Mouse (Mus musculus) C2C12 (cell line): ENCODE results near the gene Dram2. TPM values are rescaled to one million over a fixed set of nuclear protein-coding genes. Genes with fewer than 3 reads are reported as not detected.
"Not testable (repeated sequence)": the region's sequence is repeated elsewhere in the genome, so short reads cannot be mapped to it uniquely, and the experiment has no call there.

Source experiments
- H3K27me3 ChIP-seq: one replicate; pipeline ENCODE4 v1.6.1; 2011; ENCODE audit not compliant: control insufficient read depth, insufficient read depth, insufficient read length
- H3K36me3 ChIP-seq: one replicate; pipeline ENCODE4 v1.6.1; 2011; ENCODE audit not compliant: control insufficient read depth, insufficient read depth
- H3K4me3 ChIP-seq: one replicate; pipeline ENCODE4 v1.5.1; 2011; ENCODE audit warnings: mild to moderate bottlenecking, control low read depth; ENCODE audit not compliant: poor library complexity, insufficient read depth, severe bottlenecking
- H3K79me2 ChIP-seq: one replicate; pipeline ENCODE4 v1.6.1; 2011; ENCODE audit not compliant: control insufficient read depth, insufficient read depth
- H3K79me3 ChIP-seq: one replicate; pipeline ENCODE4 v1.6.1; 2011; ENCODE audit warnings: low read depth, control low read depth
- H3ac ChIP-seq: one replicate; pipeline ENCODE3; 2011; ENCODE audit warnings: low read depth; ENCODE audit not compliant: control insufficient read depth, insufficient read length
- CEBPB ChIP-seq: IDR thresholded peaks from one replicate; pipeline ENCODE4 v1.6.1; 2011; ENCODE audit warnings: low read depth, mild to moderate bottlenecking, control low read depth, moderate library complexity
- CTCF ChIP-seq: IDR thresholded peaks from one replicate; pipeline ENCODE4 v1.5.1; 2011; ENCODE audit not compliant: control insufficient read depth, insufficient read depth, insufficient read length
- FOSL1 ChIP-seq: IDR thresholded peaks from one replicate; pipeline ENCODE4 v1.8.0; 2011; ENCODE audit warnings: mild to moderate bottlenecking, low read length; ENCODE audit not compliant: poor library complexity, insufficient read depth, severe bottlenecking
- MAX ChIP-seq: IDR thresholded peaks from one replicate; pipeline ENCODE4 v1.6.1; 2011; ENCODE audit warnings: mild to moderate bottlenecking, control low read depth
- MYOD1 ChIP-seq: IDR thresholded peaks from one replicate; pipeline ENCODE4 v1.6.1; 2011; ENCODE audit warnings: low read depth; ENCODE audit not compliant: control insufficient read depth, insufficient read length
- MYOG ChIP-seq: IDR thresholded peaks from one replicate; pipeline ENCODE4 v1.6.1; 2011; ENCODE audit not compliant: control insufficient read depth, insufficient read length; ENCODE audit errors: extremely low read depth
- USF1 ChIP-seq: IDR thresholded peaks from one replicate; pipeline ENCODE4 v1.6.1; 2011; ENCODE audit warnings: low read depth, mild to moderate bottlenecking, control low read depth, moderate library complexity
- polyA plus RNA-seq: library from polyadenylated mRNA; unstranded; fragments of >200 nt; fragmentation: generic; extraction: Trizol; gene quantifications from one replicate; pipeline ENCODE4 v1.2.1, GENCODE M21; 2012; ENCODE audit warnings: missing spikeins

Gene Dram2
- polyA plus RNA-seq, 1 experiment: 17.7 TPM

DNA sequence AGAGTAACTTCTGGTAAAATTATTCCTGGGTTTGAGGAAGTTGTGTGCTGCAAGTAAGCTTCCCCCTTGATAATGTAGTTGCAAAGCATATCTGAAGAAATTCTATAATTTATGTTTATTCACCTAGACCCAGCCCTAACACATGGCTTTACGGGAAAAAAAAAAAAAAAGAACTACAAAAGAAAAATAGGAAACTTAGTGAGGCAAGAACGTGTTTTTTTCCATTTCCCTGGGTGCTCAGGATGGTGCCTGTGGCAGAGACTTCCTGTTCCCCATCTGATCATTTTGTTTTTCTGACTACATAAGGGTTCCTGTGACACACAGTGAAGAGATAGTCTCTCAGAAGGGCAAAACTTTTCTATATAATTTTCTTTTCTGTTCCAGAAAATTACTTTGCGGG is 25.6 kb downstream of the Dram2 start:
- Histone ChIP-seq H3ac (no peak overlapping the region), H3K79me3 (no peaks in the 10 kb centered on the region), H3K79me2 (no peaks in the 10 kb centered on the region), H3K4me3 (no peak overlapping the region), H3K36me3 (peaks cover 6% of the 10 kb centered on the region), H3K27me3 (no peaks in the 10 kb centered on the region)
- TF ChIP-seq CTCF (no peak), MYOG (no peak), FOSL1 (no peak), CEBPB (no peak), MAX (no peak), MYOD1 (no peak), USF1 (no peak)

DNA sequence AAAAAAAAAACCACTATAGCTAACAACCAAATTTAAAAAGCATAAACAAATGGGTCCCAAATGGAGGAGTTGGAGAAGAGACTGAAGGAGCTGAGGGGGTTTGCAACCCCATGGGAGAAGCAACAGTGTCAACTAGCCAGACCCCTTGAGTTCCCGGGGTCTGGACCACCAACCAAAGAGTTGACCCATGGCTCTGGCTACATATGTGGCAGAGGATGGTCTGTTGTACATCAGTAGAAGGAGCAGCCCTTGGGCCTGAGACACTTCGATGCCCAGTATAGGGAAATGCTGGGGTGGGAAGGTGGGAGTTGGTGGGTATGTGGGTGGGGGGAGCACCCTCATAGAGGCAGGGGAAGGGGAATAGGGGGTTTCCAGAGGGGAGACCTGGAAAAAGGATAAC is 31.7 kb downstream of the Dram2 start:
- Histone ChIP-seq H3K36me3 (peaks cover 3% of the 10 kb centered on the region), H3K79me3 (no peaks in the 10 kb centered on the region), H3K79me2 (no peaks in the 10 kb centered on the region), H3K27me3 (no peaks in the 10 kb centered on the region), H3ac (no peak overlapping the region), H3K4me3 (no peak overlapping the region)
- TF ChIP-seq CEBPB (no peak), MYOD1 (no peak), MYOG (no peak), CTCF (no peak), MAX (no peak), FOSL1 (no peak), USF1 (no peak)

DNA sequence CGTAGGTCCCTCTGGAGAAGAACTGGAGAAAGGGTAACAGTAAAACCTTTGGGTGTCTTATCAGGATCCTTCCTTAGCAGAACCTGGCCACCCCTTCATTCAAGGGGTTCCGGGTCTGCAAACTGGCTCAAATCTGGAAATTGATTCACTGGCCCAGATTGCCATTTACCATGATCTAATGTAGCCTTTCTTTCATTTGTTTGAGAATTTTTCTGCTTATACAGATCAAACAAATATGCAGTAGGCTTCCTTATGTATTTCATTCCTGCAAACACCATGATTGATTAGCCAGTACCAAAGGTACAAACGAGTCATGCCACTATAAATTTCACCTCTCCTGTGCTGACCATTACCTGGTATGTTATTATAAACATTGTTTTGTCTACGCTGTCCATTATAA is 46.0 kb downstream of the Dram2 start:
- not testable (repeated sequence) for H3K79me3 ChIP-seq, H3K4me3 ChIP-seq, H3K36me3 ChIP-seq, H3K27me3 ChIP-seq, H3ac ChIP-seq, H3K79me2 ChIP-seq

DNA sequence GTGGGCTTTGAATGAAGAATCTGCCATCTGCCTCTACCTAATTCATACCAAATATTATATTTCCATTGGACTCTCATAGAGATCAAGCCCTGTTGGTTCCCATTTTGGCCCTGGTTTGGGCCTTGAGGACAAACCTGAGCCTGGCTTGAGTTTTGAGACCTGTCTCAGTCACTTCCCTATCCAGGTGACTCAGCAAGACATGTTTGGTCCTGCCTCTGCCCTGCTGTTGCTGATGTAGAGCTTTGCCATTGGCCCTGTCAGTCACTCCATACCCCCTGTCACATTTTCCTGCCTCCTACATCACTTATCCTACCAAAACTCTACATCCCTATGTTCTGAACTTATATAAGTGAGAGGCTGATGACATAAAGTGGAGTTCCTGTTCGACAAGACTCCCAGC is 70.5 kb downstream of the Dram2 start:
- Histone ChIP-seq H3K79me2 (no peaks in the 10 kb centered on the region), H3K36me3 (no peaks in the 10 kb centered on the region), H3K4me3 (no peak overlapping the region), H3ac (no peak overlapping the region), H3K27me3 (no peaks in the 10 kb centered on the region), H3K79me3 (no peaks in the 10 kb centered on the region)
- TF ChIP-seq MAX (no peak), CEBPB (no peak), USF1 (no peak), FOSL1 (no peak), CTCF (no peak), MYOD1 (no peak), MYOG (no peak)

Other genes starting within 250 kb of the Dram2 start
- not detected for gene Chil6, start 141.6 kb upstream of the Dram2 start, polyA plus RNA-seq
- gene Dennd2d, start 65.4 kb upstream of the Dram2 start, polyA plus RNA-seq: 0.23 TPM
- 21.1 TPM for gene Cept1, start within 50 bp of the Dram2 start, polyA plus RNA-seq
- 7.5 TPM for gene Lrif1, start 137.2 kb downstream of the Dram2 start, polyA plus RNA-seq
- 4.3 TPM for gene Cd53, start 242.4 kb downstream of the Dram2 start, polyA plus RNA-seq